Comparison of ENCODE assay signal across 12 mouse cellular contexts in the genomic region with DNA sequence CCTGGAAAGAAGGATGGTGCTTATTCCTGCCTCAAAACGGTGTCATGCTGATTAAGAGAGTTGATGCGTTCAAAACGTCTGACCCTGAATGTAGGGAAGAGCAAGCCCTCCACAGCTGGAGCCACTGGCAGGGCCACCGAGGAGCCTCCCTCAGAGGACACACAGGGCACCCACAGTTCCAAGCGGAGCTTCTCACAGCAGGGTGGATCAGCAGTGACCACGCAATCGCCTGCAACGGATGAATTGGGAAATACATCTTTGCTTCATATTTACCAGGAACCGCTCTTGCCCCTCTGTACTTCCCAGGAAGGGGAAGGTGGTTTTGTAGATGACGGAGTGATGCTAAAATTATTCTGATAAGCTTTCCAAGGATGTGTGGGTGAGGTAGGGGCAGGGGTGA.
"Had no signal": no experiment of that assay in that cellular context is flagged by ENCODE, and none has a peak within 500 bp of the region (broad histone marks: within the 10 kb centered on the region; RNA-seq: fewer than 3 reads in every experiment).

No protein-coding gene starts in this region.

- H3K27ac ChIP-seq: kidney, postnatal 0 days; liver, embryonic 14.5 days; lung, embryonic 15.5 days; midbrain, embryonic 10.5 days; neural tube, embryonic 13.5 days had no signal

- H3K27me3 ChIP-seq: lung, embryonic 15.5 days; neural tube, embryonic 13.5 days had no signal

- H3K4me3 ChIP-seq: lung, embryonic 15.5 days; midbrain, embryonic 10.5 days; neural tube, embryonic 13.5 days had no signal

- H3K9me3 ChIP-seq: lung, embryonic 15.5 days; midbrain, embryonic 10.5 days; neural tube, embryonic 13.5 days had no signal

- H3K4me2 ChIP-seq: lung, embryonic 15.5 days; neural tube, embryonic 13.5 days had no signal

- DNase-seq: kidney, adult 11 months; kidney, adult 9 months; kidney, postnatal 36 days; left cerebral cortex, postnatal 4 days; midbrain, embryonic 14.5 days; thymus, postnatal 4 days had no signal

- ATAC-seq: inflammation-experienced regulatory T-cells, adult 6 months had no signal

- H3K36me3 ChIP-seq: lung, embryonic 15.5 days; midbrain, embryonic 10.5 days; neural tube, embryonic 13.5 days had no signal

- H3K9ac ChIP-seq: liver, embryonic 14.5 days; lung, embryonic 15.5 days; neural tube, embryonic 13.5 days had no signal
